Mouse (Mus musculus) liver, adult (tissue): ENCODE data around the gene Bsnd.

Source experiments
- GATA4 ChIP-seq: IDR thresholded peaks from 2 replicates; pipeline ENCODE4 v1.6.1; 2014; ENCODE audit warnings: mild to moderate bottlenecking, low read length; ENCODE audit not compliant: insufficient replicate concordance

Gene Bsnd

GRCm38 (mm10) chr4:106498471-106498844, 6.4 kb upstream of the Bsnd start:
- no peak for TF ChIP-seq GATA4

GRCm38 (mm10) chr4:106497776-106498470, 5.8 kb upstream of the Bsnd start:
- TF ChIP-seq GATA4: no peak

- no peak for TF ChIP-seq GATA4
Observed at GRCm38 (mm10) chr4:106496833-106497232, 4.8 kb upstream of the Bsnd start.

- TF ChIP-seq GATA4: no peak
Observed at GRCm38 (mm10) chr4:106493639-106494038, 1.6 kb upstream of the Bsnd start.

- TF ChIP-seq GATA4: no peak
Observed at GRCm38 (mm10) chr4:106490620-106491019, 1.5 kb downstream of the Bsnd start.

GRCm38 (mm10) chr4:106483831-106484230, 8.3 kb downstream of the Bsnd start:
- no peak for TF ChIP-seq GATA4

GRCm38 (mm10) chr4:106483215-106483727, 8.8 kb downstream of the Bsnd start:
- TF ChIP-seq GATA4: no peak

GRCm38 (mm10) chr4:106480545-106480944, 11.5 kb downstream of the Bsnd start:
- TF ChIP-seq GATA4: no peak

GRCm38 (mm10) chr4:106474241-106474640, 17.8 kb downstream of the Bsnd start:
- no peak for TF ChIP-seq GATA4

- no peak for TF ChIP-seq GATA4
Observed at GRCm38 (mm10) chr4:106472335-106472734, 19.7 kb downstream of the Bsnd start.

GRCm38 (mm10) chr4:106470921-106471320, 21.2 kb downstream of the Bsnd start:
- no peak for TF ChIP-seq GATA4

GRCm38 (mm10) chr4:106467420-106468110, 24.5 kb downstream of the Bsnd start:
- TF ChIP-seq GATA4: no peak

- TF ChIP-seq GATA4: no peak
Observed at GRCm38 (mm10) chr4:106463174-106463801, 28.8 kb downstream of the Bsnd start.

- no peak for TF ChIP-seq GATA4
Observed at GRCm38 (mm10) chr4:106462524-106462923, 29.6 kb downstream of the Bsnd start.

- no peak for TF ChIP-seq GATA4
Observed at GRCm38 (mm10) chr4:106462016-106462415, 30.1 kb downstream of the Bsnd start.

GRCm38 (mm10) chr4:106454541-106454940, 37.5 kb downstream of the Bsnd start:
- TF ChIP-seq GATA4: no peak

- TF ChIP-seq GATA4: no peak
Observed at GRCm38 (mm10) chr4:106453516-106453915, 38.6 kb downstream of the Bsnd start.

- TF ChIP-seq GATA4: no peak
Observed at GRCm38 (mm10) chr4:106453108-106453507, 39.0 kb downstream of the Bsnd start.
